Mouse (Mus musculus) cortical plate, adult 2 months (tissue): ENCODE data around the gene Kdm5b.

Source experiments
- CTCF ChIP-seq: fragments of 200-500 bp; IDR thresholded peaks from 2 replicates; pipeline ENCODE4 v1.5.1; 2011; ENCODE audit warnings: mild to moderate bottlenecking, control low read depth, low read length; ENCODE audit not compliant: insufficient read depth; ENCODE audit errors: extremely low read depth
- POLR2A ChIP-seq: fragments of 200-500 bp; IDR thresholded peaks from 2 replicates; pipeline ENCODE4 v1.6.1; 2011; ENCODE audit warnings: mild to moderate bottlenecking, low read length, control low read depth; ENCODE audit not compliant: insufficient read depth; ENCODE audit errors: extremely low read depth

DNA sequence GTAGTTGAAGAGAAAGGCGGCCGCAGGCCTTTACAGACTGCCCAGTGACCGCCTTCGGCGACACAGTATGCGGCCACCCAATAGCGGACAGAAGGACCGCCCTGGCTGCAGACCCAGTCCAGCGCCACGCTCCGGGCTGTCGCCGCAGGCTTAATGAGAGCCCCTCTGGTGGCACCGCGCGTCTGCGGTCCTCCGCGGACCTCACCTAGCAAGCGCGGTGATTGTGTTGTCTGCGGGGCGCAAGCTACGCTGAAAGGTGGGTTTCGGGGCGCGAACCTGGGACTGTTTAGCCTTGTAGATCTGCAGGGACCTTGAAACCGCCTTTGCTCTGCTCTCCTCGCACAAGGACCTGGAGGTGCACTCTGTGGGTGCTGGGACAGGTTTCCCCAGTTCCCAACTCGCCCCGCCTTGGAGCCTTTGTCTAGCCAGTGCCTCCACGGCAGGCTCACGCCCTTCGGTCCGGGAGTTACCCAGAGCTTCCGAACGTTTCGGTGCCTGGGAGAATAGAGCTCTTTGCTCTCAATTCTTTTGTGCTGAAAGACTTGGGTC, 46.6 kb upstream of the Kdm5b start:
- no peak for TF ChIP-seq CTCF
- no peak for TF ChIP-seq POLR2A
